ENCODE assay signal across 8 mouse cellular contexts in genomic region chr11:100528375-100529165, GRCm38 (mm10). TPM values are rescaled to one million over a fixed set of nuclear protein-coding genes. Genes with fewer than 3 reads are reported as not detected.
A peak's percentile ranks its signal among the peaks of the same experiment; 100 is the strongest.
DNase-seq lines count a peak whose midpoint lies in the region; ATAC-seq and TF ChIP-seq lines count a peak whose summit lies in the region.

No protein-coding gene starts in this region.

- H3K36me3 ChIP-seq in kidney, postnatal 0 days (ENCODE audit: insufficient read depth, low read length): 0 out of 2 replicates have a peak, but pooled peaks cover 7% of the 10 kb centered on the region
- peaks cover 20% of the 10 kb centered on the region for H3K36me3 ChIP-seq in embryonic facial prominence, embryonic 10.5 days (replicated peaks)
- H3K36me3 ChIP-seq in hindbrain, embryonic 13.5 days: peaks cover 2% of the 10 kb centered on the region
- no peaks in the 10 kb centered on the region for H3K36me3 ChIP-seq in midbrain, embryonic 15.5 days (replicated peaks)

- H3K9me3 ChIP-seq in kidney, postnatal 0 days (replicated peaks; ENCODE audit: low read length): no peaks in the 10 kb centered on the region
- H3K9me3 ChIP-seq in embryonic facial prominence, embryonic 10.5 days: no peaks in the 10 kb centered on the region
- H3K9me3 ChIP-seq in hindbrain, embryonic 13.5 days: no peaks in the 10 kb centered on the region
- no peaks in the 10 kb centered on the region for H3K9me3 ChIP-seq in midbrain, embryonic 15.5 days

- ATAC-seq in kidney, postnatal 0 days (replicated peaks; ENCODE audit: low FRiP score, low read depth): no peak
- ATAC-seq in hindbrain, embryonic 13.5 days (ENCODE audit: low FRiP score): no peak
- no peak; the same call in 1 of the 2 replicates for ATAC-seq in midbrain, embryonic 15.5 days (replicated peaks)
- ATAC-seq in frontal cortex, adult (ENCODE audit: low TSS enrichment): no peak

- TF ChIP-seq CTCF in kidney, postnatal 0 days (IDR thresholded peaks at IDR 0.05; ENCODE audit: low read depth): no peak

- no peaks in the 10 kb centered on the region for H3K27me3 ChIP-seq in kidney, postnatal 0 days (ENCODE audit: insufficient read depth, low read length)
- no peaks in the 10 kb centered on the region for H3K27me3 ChIP-seq in embryonic facial prominence, embryonic 10.5 days (replicated peaks; ENCODE audit: low read depth, poor library complexity, severe bottlenecking)
- no peaks in the 10 kb centered on the region for H3K27me3 ChIP-seq in hindbrain, embryonic 13.5 days
- H3K27me3 ChIP-seq in midbrain, embryonic 15.5 days (replicated peaks): no peaks in the 10 kb centered on the region

- no peak for DNase-seq in kidney, postnatal 0 days (ENCODE audit: low spot score)
- no peak for DNase-seq in kidney, postnatal 36 days
- DNase-seq in embryonic facial prominence, embryonic 10.5 days (ENCODE audit: low spot score): no peak
- no peak for DNase-seq in adipocyte (ENCODE audit: low spot score)
- DNase-seq in c-Kit-positive CD71-positive TER-119-positive erythroid progenitor cells, embryonic 14.5 days (ENCODE audit: low spot score): no peak

- H3K4me2 ChIP-seq in kidney, postnatal 0 days (ENCODE audit: low read length): peak overlapping the region; percentile 83
- H3K4me2 ChIP-seq in hindbrain, embryonic 13.5 days: peak overlapping the region; percentile 90
- H3K4me2 ChIP-seq in midbrain, embryonic 15.5 days: peak overlapping the region; percentile 68

- 24% methylated on average over 19 of the region's 19 CpGs for WGBS in kidney, postnatal 0 days
- 21% methylated on average over 19 of the region's 19 CpGs for WGBS in embryonic facial prominence, embryonic 10.5 days
- WGBS in hindbrain, embryonic 13.5 days: 25% methylated on average over 19 of the region's 19 CpGs
- WGBS in midbrain, embryonic 15.5 days: 24% methylated on average over 19 of the region's 19 CpGs

- peaks cover 22% of the 10 kb centered on the region for H3K4me1 ChIP-seq in kidney, postnatal 0 days (replicated peaks; ENCODE audit: insufficient read depth, low read length)
- H3K4me1 ChIP-seq in embryonic facial prominence, embryonic 10.5 days: peaks cover 45% of the 10 kb centered on the region
- H3K4me1 ChIP-seq in hindbrain, embryonic 13.5 days (replicated peaks): peaks cover 40% of the 10 kb centered on the region
- peaks cover 33% of the 10 kb centered on the region for H3K4me1 ChIP-seq in midbrain, embryonic 15.5 days

- H3K4me3 ChIP-seq in kidney, postnatal 0 days (replicated peaks; ENCODE audit: low read depth, low read length): peak overlapping the region; percentile 82
- peak overlapping the region; percentile 72 for H3K4me3 ChIP-seq in embryonic facial prominence, embryonic 10.5 days
- H3K4me3 ChIP-seq in hindbrain, embryonic 13.5 days: peak overlapping the region; percentile 78
- H3K4me3 ChIP-seq in midbrain, embryonic 15.5 days: peak overlapping the region; percentile 70

- peak overlapping the region; percentile 47 for H3K27ac ChIP-seq in kidney, postnatal 0 days
- H3K27ac ChIP-seq in embryonic facial prominence, embryonic 10.5 days (replicated peaks): peak overlapping the region; percentile 95
- peak overlapping the region; percentile 90 for H3K27ac ChIP-seq in hindbrain, embryonic 13.5 days
- H3K27ac ChIP-seq in midbrain, embryonic 15.5 days: peak overlapping the region; percentile 89

- peak overlapping the region; percentile 52 for H3K9ac ChIP-seq in kidney, postnatal 0 days (ENCODE audit: low read depth, low read length)
- H3K9ac ChIP-seq in hindbrain, embryonic 13.5 days: peak overlapping the region; percentile 94
- H3K9ac ChIP-seq in midbrain, embryonic 15.5 days: peak overlapping the region; percentile 57

RNA-seq across cellular contexts. Expression of gene Acly, which starts 0.8 kb away (rescaled TPM):
- polyA plus RNA-seq in kidney, postnatal 0 days (2015; fragmentation: Nextera tagmentation; extraction: Ambion mirVana): 86.4 and 98.4 TPM in 2 replicates
- 291 and 321 TPM in 2 replicates for polyA plus RNA-seq in embryonic facial prominence, embryonic 10.5 days (2016; fragmentation: Nextera tagmentation; extraction: Ambion mirVana)
- polyA plus RNA-seq in hindbrain, embryonic 13.5 days (2015; fragmentation: Nextera tagmentation; extraction: Ambion mirVana): 255 and 257 TPM in 2 replicates
- 225 and 227 TPM in 2 replicates for polyA plus RNA-seq in midbrain, embryonic 15.5 days (2015; fragmentation: Nextera tagmentation; extraction: Ambion mirVana)

RNA-seq across cellular contexts. Expression of gene Ttc25, which starts 16.8 kb away (rescaled TPM):
- 0.72 and 0.96 TPM in 2 replicates for polyA plus RNA-seq in kidney, postnatal 0 days (2015; fragmentation: Nextera tagmentation; extraction: Ambion mirVana)
- 1.4 and 1.7 TPM in 2 replicates for polyA plus RNA-seq in embryonic facial prominence, embryonic 10.5 days (2016; fragmentation: Nextera tagmentation; extraction: Ambion mirVana)
- polyA plus RNA-seq in hindbrain, embryonic 13.5 days (2015; fragmentation: Nextera tagmentation; extraction: Ambion mirVana): 2.0 and 2.8 TPM in 2 replicates
- 1.8 and 2.4 TPM in 2 replicates for polyA plus RNA-seq in midbrain, embryonic 15.5 days (2015; fragmentation: Nextera tagmentation; extraction: Ambion mirVana)

RNA-seq across cellular contexts. Expression of gene Cnp, which starts 46.1 kb away (rescaled TPM):
- polyA plus RNA-seq in kidney, postnatal 0 days (2015; fragmentation: Nextera tagmentation; extraction: Ambion mirVana): 23.7 and 24.2 TPM in 2 replicates
- polyA plus RNA-seq in embryonic facial prominence, embryonic 10.5 days (2016; fragmentation: Nextera tagmentation; extraction: Ambion mirVana): 21.3 and 25.1 TPM in 2 replicates
- 34.5 and 37.0 TPM in 2 replicates for polyA plus RNA-seq in hindbrain, embryonic 13.5 days (2015; fragmentation: Nextera tagmentation; extraction: Ambion mirVana)
- 38.3 and 40.0 TPM in 2 replicates for polyA plus RNA-seq in midbrain, embryonic 15.5 days (2015; fragmentation: Nextera tagmentation; extraction: Ambion mirVana)

RNA-seq across cellular contexts. Expression of gene Klhl11, which starts 56.0 kb away (rescaled TPM):
- polyA plus RNA-seq in kidney, postnatal 0 days (2015; fragmentation: Nextera tagmentation; extraction: Ambion mirVana): 5.4 and 6.0 TPM in 2 replicates
- 7.4 and 8.5 TPM in 2 replicates for polyA plus RNA-seq in embryonic facial prominence, embryonic 10.5 days (2016; fragmentation: Nextera tagmentation; extraction: Ambion mirVana)
- 11.0 and 12.2 TPM in 2 replicates for polyA plus RNA-seq in hindbrain, embryonic 13.5 days (2015; fragmentation: Nextera tagmentation; extraction: Ambion mirVana)
- polyA plus RNA-seq in midbrain, embryonic 15.5 days (2015; fragmentation: Nextera tagmentation; extraction: Ambion mirVana): 12.4 and 12.8 TPM in 2 replicates
